Mouse (Mus musculus): ENCODE results near the gene Lamtor2.

DNA sequence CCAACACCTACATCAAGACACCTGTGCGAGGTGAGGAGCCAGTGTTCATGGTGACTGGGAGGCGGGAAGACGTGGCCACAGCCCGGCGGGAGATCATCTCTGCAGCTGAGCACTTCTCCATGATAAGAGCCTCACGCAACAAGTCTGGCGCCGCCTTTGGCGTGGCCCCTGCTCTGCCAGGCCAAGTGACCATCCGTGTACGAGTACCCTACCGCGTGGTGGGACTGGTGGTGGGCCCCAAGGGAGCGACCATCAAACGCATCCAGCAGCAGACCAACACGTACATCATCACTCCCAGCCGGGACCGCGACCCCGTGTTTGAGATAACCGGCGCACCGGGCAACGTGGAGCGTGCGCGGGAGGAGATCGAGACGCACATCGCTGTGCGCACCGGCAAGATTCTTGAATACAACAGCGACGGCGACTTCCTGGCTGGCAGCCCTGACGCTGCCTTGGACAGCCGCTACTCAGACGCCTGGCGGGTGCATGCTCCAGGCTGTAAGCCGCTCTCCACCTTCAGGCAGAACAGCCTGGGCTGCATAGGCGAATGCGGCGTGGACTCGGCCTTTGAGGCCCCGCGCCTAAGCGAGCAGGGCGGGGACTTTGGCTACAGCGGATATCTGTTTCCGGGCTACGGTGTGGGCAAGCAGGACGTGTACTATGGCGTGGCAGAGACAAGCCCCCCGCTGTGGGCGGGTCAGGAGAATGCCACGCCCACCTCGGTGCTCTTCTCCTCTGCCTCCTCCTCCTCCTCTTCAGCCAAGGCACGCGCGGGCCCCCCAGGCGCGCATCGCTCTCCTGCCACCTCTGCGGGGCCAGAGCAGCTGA, 16.6 kb downstream of the Lamtor2 start:
- TF ChIP-seq CTCF (IDR thresholded peaks at IDR 0.05; ENCODE audit: extremely low read depth, insufficient read depth, low read length) (no peak), POLR2A (IDR thresholded peaks at IDR 0.05; ENCODE audit: extremely low read depth, insufficient read depth, low read length) (peak; percentile 65; the same call in 1 of the 2 replicates)

All from cortical plate, adult 2 months (tissue).